ENCODE assay signal across 19 mouse cellular contexts in the genomic region with DNA sequence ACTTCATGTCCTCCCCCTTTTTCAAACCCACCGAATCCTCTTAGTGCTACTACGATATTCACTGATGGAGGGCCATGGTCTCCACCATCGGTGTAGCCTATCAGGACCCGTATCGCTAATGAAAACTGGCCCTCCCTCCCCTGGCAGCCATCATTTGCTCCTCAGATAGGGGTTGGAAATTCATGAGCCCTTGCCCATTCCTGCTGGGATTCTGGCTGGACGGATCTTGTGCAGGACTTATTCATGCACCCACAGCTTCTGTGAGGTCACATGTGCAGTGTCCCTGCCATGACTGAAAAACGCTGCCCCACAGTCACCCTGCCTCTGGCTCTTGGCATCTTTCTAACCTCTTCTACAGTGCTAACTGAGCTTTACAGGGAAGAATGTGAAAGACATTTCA.
"Had no signal": no experiment of that assay in that cellular context is flagged by ENCODE, and none has a peak within 500 bp of the region (broad histone marks: within the 10 kb centered on the region; RNA-seq: fewer than 3 reads in every experiment).

No protein-coding gene starts in this region.

- H3K4me1 ChIP-seq: midbrain, embryonic 10.5 days; midbrain, embryonic 12.5 days; neural tube, embryonic 13.5 days; neural tube, embryonic 15.5 days had no signal

- DNase-seq: lung, adult 18-20 months; lung, embryonic 14.5 days; lung, postnatal 10 days; lung, postnatal 4 days; midbrain, embryonic 14.5 days; retina, postnatal 1 day; right cerebral cortex, adult 18-20 months; right cerebral cortex, postnatal 25 days; right cerebral cortex, postnatal 4 days; spleen, adult 18-20 months; thymus, adult 18-20 months; thymus, postnatal 14 days; thymus, postnatal 36 days had no signal

- H3K27ac ChIP-seq: midbrain, embryonic 10.5 days; midbrain, embryonic 12.5 days; neural tube, embryonic 13.5 days; neural tube, embryonic 15.5 days had no signal

- H3K27me3 ChIP-seq: midbrain, embryonic 12.5 days; neural tube, embryonic 13.5 days; neural tube, embryonic 15.5 days had no signal

- H3K9ac ChIP-seq: lung, embryonic 14.5 days; midbrain, embryonic 12.5 days; neural tube, embryonic 13.5 days; neural tube, embryonic 15.5 days had no signal

- H3K36me3 ChIP-seq: midbrain, embryonic 10.5 days; midbrain, embryonic 12.5 days; neural tube, embryonic 13.5 days had no signal

- ATAC-seq: midbrain, embryonic 16.5 days had no signal

- H3K4me3 ChIP-seq: midbrain, embryonic 10.5 days; midbrain, embryonic 12.5 days; myocyte; neural tube, embryonic 13.5 days; neural tube, embryonic 15.5 days had no signal

- H3K4me2 ChIP-seq: lung, embryonic 14.5 days; midbrain, embryonic 12.5 days; neural tube, embryonic 13.5 days; neural tube, embryonic 15.5 days had no signal

- H3K9me3 ChIP-seq: midbrain, embryonic 10.5 days; midbrain, embryonic 12.5 days; neural tube, embryonic 13.5 days; neural tube, embryonic 15.5 days had no signal
